Mouse (Mus musculus) frontal cortex, postnatal 36 days (tissue): ENCODE results near the gene Tes.

ENCODE experiments used
- DNase-seq, 2 experiments: peaks; one replicate each; pipeline ENCODE4 v3.0.0; 2022; ENCODE audit warnings: low spot score in 2 of 2

Tes gene

DNA sequence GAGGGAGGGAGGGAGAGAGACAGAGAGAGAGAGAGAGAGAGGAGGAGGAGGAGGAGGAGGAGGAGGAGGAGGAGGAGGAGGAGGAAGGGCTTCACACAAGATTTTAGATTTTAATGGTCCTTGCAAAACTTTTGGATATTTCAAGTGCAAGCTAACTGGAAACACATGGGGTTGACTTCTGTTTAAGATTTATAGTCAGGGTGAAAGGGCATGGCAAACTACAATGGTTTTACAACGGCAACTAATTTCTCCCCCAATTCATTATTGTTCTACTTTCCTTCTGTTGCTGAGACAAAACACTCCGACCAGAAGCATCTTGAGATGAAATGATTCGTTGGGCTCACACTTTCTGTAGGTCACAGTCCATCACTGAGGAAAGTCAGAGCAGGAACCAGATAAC, 87.6 kb downstream of the Tes start:
- no peak for DNase-seq
